Mouse (Mus musculus): ENCODE results near the gene Rabep1. TPM values are rescaled to one million over a fixed set of nuclear protein-coding genes. Genes with fewer than 3 reads are reported as not detected.

The Rabep1 gene
- polyA plus RNA-seq, 1 experiment from 2014 or later: 33.0 TPM

- Histone ChIP-seq H3K9me3 (ENCODE audit: control insufficient read depth, low read length) (no peaks in the 10 kb centered on the region), H3K27ac (replicated peaks; ENCODE audit: low read depth, low read length) (no peak overlapping the region), H3K36me3 (ENCODE audit: control insufficient read depth, insufficient read depth, low read length) (peaks cover 37% of the 10 kb centered on the region), H3K9ac (ENCODE audit: low read length) (no peak overlapping the region; the same call in 1 of the 2 replicates), H3K27me3 (ENCODE audit: control insufficient read depth, insufficient read depth, low read length) (no peaks in the 10 kb centered on the region), H3K4me2 (ENCODE audit: low read depth, severe bottlenecking) (no peak overlapping the region), H3K4me3 (ENCODE audit: low read depth, low read length) (no peak overlapping the region), H3K4me1 (ENCODE audit: control insufficient read depth, insufficient read depth, low read length) (0 out of 2 replicates have a peak, but pooled peaks cover 3% of the 10 kb centered on the region)
- DNase-seq (ENCODE audit: low spot score): no peak
- ATAC-seq (ENCODE audit: insufficient number of reproducible peaks, low FRiP score, low TSS enrichment, low read depth): no peak
- WGBS: 89% methylated on average over 6 of the region's 6 CpGs
Measured at GRCm38 (mm10) chr11:70977293-70977692, 132.7 kb downstream of the Rabep1 start.

GRCm38 (mm10) chr11:70980232-70980631 is 135.7 kb downstream of the Rabep1 start:
- no peak overlapping the region for H3K9ac ChIP-seq (ENCODE audit: low read length)
- no peaks in the 10 kb centered on the region for H3K9me3 ChIP-seq (ENCODE audit: control insufficient read depth, low read length)
- H3K36me3 ChIP-seq (ENCODE audit: control insufficient read depth, insufficient read depth, low read length): peaks cover 34% of the 10 kb centered on the region
- no peak overlapping the region for H3K4me3 ChIP-seq (ENCODE audit: low read depth, low read length)
- no peaks in the 10 kb centered on the region for H3K27me3 ChIP-seq (ENCODE audit: control insufficient read depth, insufficient read depth, low read length)
- 0 out of 2 replicates have a peak, but pooled peaks cover 3% of the 10 kb centered on the region for H3K4me1 ChIP-seq (ENCODE audit: control insufficient read depth, insufficient read depth, low read length)
- WGBS: 93% methylated on average over 6 of the region's 6 CpGs
- ATAC-seq (ENCODE audit: insufficient number of reproducible peaks, low FRiP score, low TSS enrichment, low read depth) (no peak), DNase-seq (ENCODE audit: low spot score) (no peak)
- no peak overlapping the region for H3K4me2 ChIP-seq (ENCODE audit: low read depth, severe bottlenecking)
- no peak overlapping the region for H3K27ac ChIP-seq (replicated peaks; ENCODE audit: low read depth, low read length)

GRCm38 (mm10) chr11:70980751-70981510 is 136.4 kb downstream of the Rabep1 start:
- Histone ChIP-seq H3K4me1 (ENCODE audit: control insufficient read depth, insufficient read depth, low read length) (0 out of 2 replicates have a peak, but pooled peaks cover 3% of the 10 kb centered on the region), H3K27me3 (ENCODE audit: control insufficient read depth, insufficient read depth, low read length) (no peaks in the 10 kb centered on the region), H3K9me3 (ENCODE audit: control insufficient read depth, low read length) (no peaks in the 10 kb centered on the region), H3K36me3 (ENCODE audit: control insufficient read depth, insufficient read depth, low read length) (peaks cover 34% of the 10 kb centered on the region), H3K9ac (ENCODE audit: low read length) (no peak overlapping the region), H3K27ac (replicated peaks; ENCODE audit: low read depth, low read length) (no peak overlapping the region), H3K4me2 (ENCODE audit: low read depth, severe bottlenecking) (no peak overlapping the region; the same call in 1 of the 2 replicates), H3K4me3 (ENCODE audit: low read depth, low read length) (no peak overlapping the region)
- DNase-seq (ENCODE audit: low spot score) (no peak), ATAC-seq (ENCODE audit: insufficient number of reproducible peaks, low FRiP score, low TSS enrichment, low read depth) (no peak)
- 93% methylated on average over 14 of the region's 14 CpGs for WGBS

GRCm38 (mm10) chr11:70982030-70982429 is 137.5 kb downstream of the Rabep1 start:
- Histone ChIP-seq H3K4me1 (ENCODE audit: control insufficient read depth, insufficient read depth, low read length) (0 out of 2 replicates have a peak, but pooled peaks cover 3% of the 10 kb centered on the region), H3K4me3 (ENCODE audit: low read depth, low read length) (peak overlapping the region; percentile 83), H3K4me2 (ENCODE audit: low read depth, severe bottlenecking) (peak overlapping the region; percentile 72), H3K36me3 (ENCODE audit: control insufficient read depth, insufficient read depth, low read length) (peaks cover 28% of the 10 kb centered on the region), H3K9me3 (ENCODE audit: control insufficient read depth, low read length) (no peaks in the 10 kb centered on the region), H3K9ac (ENCODE audit: low read length) (peak overlapping the region; percentile 78), H3K27me3 (ENCODE audit: control insufficient read depth, insufficient read depth, low read length) (no peaks in the 10 kb centered on the region), H3K27ac (replicated peaks; ENCODE audit: low read depth, low read length) (no peak overlapping the region)
- 6% methylated on average over 12 of the region's 12 CpGs for WGBS
- ATAC-seq (ENCODE audit: insufficient number of reproducible peaks, low FRiP score, low TSS enrichment, low read depth) (no peak), DNase-seq (ENCODE audit: low spot score) (no peak)

- Histone ChIP-seq H3K9ac (ENCODE audit: low read length) (peak within 1 kb of the TSS; percentile 78), H3K4me2 (ENCODE audit: low read depth, severe bottlenecking) (peak within 1 kb of the TSS; percentile 72), H3K4me1 (ENCODE audit: control insufficient read depth, insufficient read depth, low read length) (0 out of 2 replicates have a peak, but pooled peaks cover 3% of the 10 kb centered on the region), H3K27me3 (ENCODE audit: control insufficient read depth, insufficient read depth, low read length) (no peaks in the 10 kb centered on the region), H3K4me3 (ENCODE audit: low read depth, low read length) (peak within 1 kb of the TSS; percentile 83), H3K36me3 (ENCODE audit: control insufficient read depth, insufficient read depth, low read length) (peaks cover 27% of the 10 kb centered on the region; the same call in 1 of the 2 replicates), H3K27ac (replicated peaks; ENCODE audit: low read depth, low read length) (0 out of 2 replicates have a peak within 1 kb of the TSS, but pooled peaks have one; percentile 37), H3K9me3 (ENCODE audit: control insufficient read depth, low read length) (no peaks in the 10 kb centered on the region)
- DNase-seq (ENCODE audit: low spot score) (peak; percentile 97), ATAC-seq (ENCODE audit: insufficient number of reproducible peaks, low FRiP score, low TSS enrichment, low read depth) (peak; percentile 94)
- WGBS: under 1% methylated on average over 49 of the region's 64 CpGs
Measured at GRCm38 (mm10) chr11:70982557-70983228, 138.1 kb downstream of the Rabep1 start, which contains the start of gene C1qbp. Gene C1qbp, minus strand, starts transcription at chr11:70983026.

Other genes with a start within 250 kb of the Rabep1 start
- gene 4930544D05Rik, start 228.9 kb upstream of the Rabep1 start, polyA plus RNA-seq (2014; fragmentation: Nextera tagmentation; extraction: Ambion mirVana): not detected in 2 replicates
- gene Chrne, start 225.6 kb upstream of the Rabep1 start, polyA plus RNA-seq (2014; fragmentation: Nextera tagmentation; extraction: Ambion mirVana): not detected in 2 replicates
- 1.2 and 1.3 TPM in 2 replicates for gene Gp1ba, start 205.7 kb upstream of the Rabep1 start, polyA plus RNA-seq (2014; fragmentation: Nextera tagmentation; extraction: Ambion mirVana)
- gene Rnf167, start 197.5 kb upstream of the Rabep1 start, polyA plus RNA-seq (2014; fragmentation: Nextera tagmentation; extraction: Ambion mirVana): 89.5 and 99.1 TPM in 2 replicates
- gene Slc25a11, start 197.3 kb upstream of the Rabep1 start, polyA plus RNA-seq (2014; fragmentation: Nextera tagmentation; extraction: Ambion mirVana): 141 and 148 TPM in 2 replicates
- 2,040 and 2,092 TPM in 2 replicates for gene Pfn1, start 190.1 kb upstream of the Rabep1 start, polyA plus RNA-seq (2014; fragmentation: Nextera tagmentation; extraction: Ambion mirVana)
- 49.4 and 53.3 TPM in 2 replicates for gene Eno3, start 187.6 kb upstream of the Rabep1 start, polyA plus RNA-seq (2014; fragmentation: Nextera tagmentation; extraction: Ambion mirVana)
- 156 and 173 TPM in 2 replicates for gene Spag7, start 175.4 kb upstream of the Rabep1 start, polyA plus RNA-seq (2014; fragmentation: Nextera tagmentation; extraction: Ambion mirVana)
- gene Camta2, start 156.7 kb upstream of the Rabep1 start, polyA plus RNA-seq (2014; fragmentation: Nextera tagmentation; extraction: Ambion mirVana): 8.2 and 11.8 TPM in 2 replicates
- gene Inca1, start 144.6 kb upstream of the Rabep1 start, polyA plus RNA-seq (2014; fragmentation: Nextera tagmentation; extraction: Ambion mirVana): 0.71 and 0.96 TPM in 2 replicates
- 7.2 and 10.2 TPM in 2 replicates for gene Kif1c, start 144.2 kb upstream of the Rabep1 start, polyA plus RNA-seq (2014; fragmentation: Nextera tagmentation; extraction: Ambion mirVana)
- gene Zfp3, start 80.6 kb upstream of the Rabep1 start, polyA plus RNA-seq (2014; fragmentation: Nextera tagmentation; extraction: Ambion mirVana): 5.8 and 6.3 TPM in 2 replicates
- not detected in 2 replicates for gene Scimp, start 32.2 kb upstream of the Rabep1 start, polyA plus RNA-seq (2014; fragmentation: Nextera tagmentation; extraction: Ambion mirVana)
- 176 and 178 TPM in 2 replicates for gene Nup88, start 125.2 kb downstream of the Rabep1 start, polyA plus RNA-seq (2014; fragmentation: Nextera tagmentation; extraction: Ambion mirVana)
- gene Rpain, start 125.4 kb downstream of the Rabep1 start, polyA plus RNA-seq (2014; fragmentation: Nextera tagmentation; extraction: Ambion mirVana): 63.7 and 81.7 TPM in 2 replicates
- 280 and 295 TPM in 2 replicates for gene C1qbp, start 138.2 kb downstream of the Rabep1 start, polyA plus RNA-seq (2014; fragmentation: Nextera tagmentation; extraction: Ambion mirVana)
- 29.1 and 31.6 TPM in 2 replicates for gene Dhx33, start 159.7 kb downstream of the Rabep1 start, polyA plus RNA-seq (2014; fragmentation: Nextera tagmentation; extraction: Ambion mirVana)
- gene Mis12, start 174.8 kb downstream of the Rabep1 start, polyA plus RNA-seq (2014; fragmentation: Nextera tagmentation; extraction: Ambion mirVana): 48.2 and 59.6 TPM in 2 replicates
- 35.9 and 38.4 TPM in 2 replicates for gene Derl2, start 175.1 kb downstream of the Rabep1 start, polyA plus RNA-seq (2014; fragmentation: Nextera tagmentation; extraction: Ambion mirVana)
- 83.9 and 103 TPM in 2 replicates for gene 6330403K07Rik, start 188.7 kb downstream of the Rabep1 start, polyA plus RNA-seq (2014; fragmentation: Nextera tagmentation; extraction: Ambion mirVana)